Mouse (Mus musculus) limb, embryonic 11.5 days (tissue): ENCODE results near the gene Ing5. TPM values are rescaled to one million over a fixed set of nuclear protein-coding genes. Genes with fewer than 3 reads are reported as not detected.
"Not testable (repeated sequence)": the region's sequence is repeated elsewhere in the genome, so short reads cannot be mapped to it uniquely, and the experiment has no call there.

Source experiments
- ATAC-seq: fragments of 200-750 bp; cut with Nextera tagmentation; 2 replicates; pipeline ENCODE4 v1.8.0; 2017; ENCODE audit warnings: low read depth; ENCODE audit not compliant: insufficient number of reproducible peaks, low FRiP score, low TSS enrichment
- DNase-seq: peaks from one replicate; pipeline ENCODE4 v3.0.0-alpha.2; 2015; ENCODE audit warnings: low spot score
- H3K27ac ChIP-seq: fragments of 300-500 bp; sonication (generic); replicated peaks from 2 replicates; pipeline ENCODE4 v1.5.1; 2014; ENCODE audit warnings: low read depth, mild to moderate bottlenecking, low read length
- H3K27me3 ChIP-seq: fragments of 300-500 bp; sonication (generic); 2 replicates; pipeline ENCODE4 v1.6.1; 2014; ENCODE audit warnings: mild to moderate bottlenecking, low read length, mixed read lengths; ENCODE audit not compliant: control insufficient read depth, insufficient read depth
- H3K36me3 ChIP-seq: fragments of 300-500 bp; sonication (generic); 2 replicates; pipeline ENCODE4 v1.6.1; 2014; ENCODE audit warnings: mild to moderate bottlenecking, low read length, moderate library complexity, mixed read lengths; ENCODE audit not compliant: control insufficient read depth, insufficient read depth
- H3K4me1 ChIP-seq: fragments of 300-500 bp; sonication (generic); 2 replicates; pipeline ENCODE4 v1.6.1; 2014; ENCODE audit warnings: low read length, mixed read lengths; ENCODE audit not compliant: control insufficient read depth, insufficient read depth
- H3K4me2 ChIP-seq: fragments of 300-500 bp; sonication (generic); 2 replicates; pipeline ENCODE4 v1.6.1; 2014; ENCODE audit warnings: low read depth, mild to moderate bottlenecking, moderate library complexity; ENCODE audit not compliant: severe bottlenecking
- H3K4me3 ChIP-seq: fragments of 300-500 bp; sonication (generic); 2 replicates; pipeline ENCODE4 v1.5.1; 2014; ENCODE audit warnings: low read depth, low read length
- H3K9ac ChIP-seq: fragments of 300-500 bp; sonication (generic); 2 replicates; pipeline ENCODE4 v1.6.1; 2014; ENCODE audit warnings: mild to moderate bottlenecking, low read length
- H3K9me3 ChIP-seq: fragments of 300-500 bp; sonication (generic); 2 replicates; pipeline ENCODE4 v1.6.1; 2016; ENCODE audit warnings: low read length; ENCODE audit not compliant: control insufficient read depth
- WGBS: fragments of 180-500 bp; shearing (Covaris S2); extraction: QIAGEN DNeasy Blood & Tissue Kit; methylation state at CpG from one replicate; pipeline ENCODE4 v1.1.7; 2014; 5-methylcytosine and 5-hydroxymethylcytosine counted together
- polyA plus RNA-seq: library from polyadenylated mRNA; unstranded; fragments of >200 nt; fragmentation: Nextera tagmentation; extraction: Ambion mirVana; gene quantifications from 2 replicates; pipeline ENCODE4 v1.2.1, GENCODE M21; 2014

The Ing5 gene
- polyA plus RNA-seq, 1 experiment from 2014 or later, result 17.4 TPM

DNA sequence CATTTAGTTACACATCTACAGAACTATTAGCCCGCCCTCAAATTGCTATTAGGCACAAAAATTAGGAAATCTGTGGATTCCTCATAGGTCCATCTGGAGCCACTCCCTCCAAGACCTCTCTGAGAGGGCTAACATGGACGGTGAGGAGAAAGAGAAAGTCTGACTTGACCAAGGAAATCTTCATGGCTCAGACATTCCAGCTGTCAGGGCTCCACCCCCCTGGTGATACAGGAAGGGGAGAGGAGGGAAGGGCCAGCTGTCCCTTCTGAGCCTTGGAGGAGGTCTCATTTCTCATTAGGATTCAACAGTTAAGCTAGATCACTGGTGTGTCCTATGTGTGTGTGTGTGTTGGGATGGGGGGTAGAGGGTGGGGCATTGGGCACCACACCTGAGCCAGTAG is 57.3 kb downstream of the Ing5 start, which contains the start of gene Gal3st2:
Gene Gal3st2 (plus strand): TSS at position 259 of the 400 bp plus-strand sequence.
- H3K4me3 ChIP-seq, H3K27ac ChIP-seq, H3K36me3 ChIP-seq, DNase-seq, H3K4me2 ChIP-seq, H3K4me1 ChIP-seq, H3K9me3 ChIP-seq, H3K9ac ChIP-seq, H3K27me3 ChIP-seq, ATAC-seq: not testable (repeated sequence)
- 73% methylated on average over 2 of the region's 2 CpGs for WGBS

Other genes starting within 250 kb of the Ing5 start
- 182 and 191 TPM in 2 replicates for gene Stk25, start 145.3 kb upstream of the Ing5 start, polyA plus RNA-seq
- 29.2 and 29.3 TPM in 2 replicates for gene Bok, start 118.3 kb upstream of the Ing5 start, polyA plus RNA-seq
- 100 and 104 TPM in 2 replicates for gene Atg4b, start 52.5 kb upstream of the Ing5 start, polyA plus RNA-seq
- 44.0 and 57.9 TPM in 2 replicates for gene Thap4, start 49.1 kb upstream of the Ing5 start, polyA plus RNA-seq
- gene Dtymk, start 2.0 kb upstream of the Ing5 start, polyA plus RNA-seq, result 268 and 273 TPM in 2 replicates
- 10.0 and 11.7 TPM in 2 replicates for gene D2hgdh, start 20.9 kb downstream of the Ing5 start, polyA plus RNA-seq
- 0.05 TPM in 1 of 2 replicates, not detected in the other for gene Gal3st2, start 57.3 kb downstream of the Ing5 start, polyA plus RNA-seq
- not detected in 2 replicates for gene Gal3st2b, start 114.3 kb downstream of the Ing5 start, polyA plus RNA-seq
- gene Gal3st2c, start 186.5 kb downstream of the Ing5 start, polyA plus RNA-seq, result not detected in 2 replicates
- not detected in 2 replicates for gene Neu4, start 216.5 kb downstream of the Ing5 start, polyA plus RNA-seq
- 0.13 TPM in 1 of 2 replicates, not detected in the other for gene Pdcd1, start 248.6 kb downstream of the Ing5 start, polyA plus RNA-seq